Mouse (Mus musculus) embryonic facial prominence, embryonic 14.5 days (tissue): Measurements from ENCODE around the gene Cd82. TPM values are rescaled to one million over a fixed set of nuclear protein-coding genes. Genes with fewer than 3 reads are reported as not detected.

Source experiments
- ATAC-seq: fragments of 200-750 bp; cut with Nextera tagmentation; 2 replicates; pipeline ENCODE4 v1.8.0; 2017; ENCODE audit warnings: low read depth, moderate number of reproducible peaks, moderate TSS enrichment
- DNase-seq: peaks from one replicate; pipeline ENCODE4 v3.0.0-alpha.2; 2015; ENCODE audit warnings: low spot score
- H3K27ac ChIP-seq: fragments of 300-500 bp; sonication (generic); replicated peaks from 2 replicates; pipeline ENCODE4 v1.5.1; 2014; ENCODE audit warnings: low read depth, mild to moderate bottlenecking, low read length, moderate library complexity
- H3K27me3 ChIP-seq: fragments of 300-500 bp; sonication (generic); replicated peaks from 2 replicates; pipeline ENCODE4 v1.6.1; 2014; ENCODE audit warnings: low read length; ENCODE audit not compliant: control insufficient read depth, insufficient read depth
- H3K36me3 ChIP-seq: fragments of 300-500 bp; sonication (generic); 2 replicates; pipeline ENCODE4 v1.6.1; 2014; ENCODE audit warnings: low read length, mixed read lengths; ENCODE audit not compliant: control insufficient read depth, insufficient read depth
- H3K4me1 ChIP-seq: fragments of 300-500 bp; sonication (generic); 2 replicates; pipeline ENCODE4 v1.6.1; 2014; ENCODE audit warnings: antibody characterized with exemption, low read length; ENCODE audit not compliant: control insufficient read depth, insufficient read depth
- H3K4me2 ChIP-seq: fragments of 300-500 bp; sonication (generic); 2 replicates; pipeline ENCODE4 v1.6.1; 2014; ENCODE audit warnings: low read depth, mild to moderate bottlenecking, low read length, moderate library complexity, mixed read lengths
- H3K4me3 ChIP-seq: fragments of 300-500 bp; sonication (generic); 2 replicates; pipeline ENCODE4 v1.5.1; 2014; ENCODE audit warnings: low read depth, mild to moderate bottlenecking, low read length
- H3K9ac ChIP-seq: fragments of 300-500 bp; sonication (generic); 2 replicates; pipeline ENCODE4 v1.6.1; 2014; ENCODE audit warnings: low read depth, mild to moderate bottlenecking, low read length, moderate library complexity, mixed read lengths
- H3K9me3 ChIP-seq: fragments of 300-500 bp; sonication (generic); 2 replicates; pipeline ENCODE4 v1.6.1; 2016; ENCODE audit warnings: low read length; ENCODE audit not compliant: control insufficient read depth
- WGBS: fragments of 180-500 bp; shearing (Covaris S2); extraction: QIAGEN DNeasy Blood & Tissue Kit; methylation state at CpG from one replicate; pipeline ENCODE4 v1.1.7; 2014; 5-methylcytosine and 5-hydroxymethylcytosine counted together
- polyA plus RNA-seq: library from polyadenylated mRNA; unstranded; fragments of >200 nt; fragmentation: Nextera tagmentation; extraction: Ambion mirVana; gene quantifications from 2 replicates; pipeline ENCODE4 v1.2.1, GENCODE M21; 2014

The Cd82 gene
- polyA plus RNA-seq, 1 experiment from 2014 or later = 46.9 TPM

GRCm38 (mm10) chr2:93432600-93433389, 30.1 kb downstream of the Cd82 start:
- Histone ChIP-seq H3K27me3 (no peaks in the 10 kb centered on the region), H3K4me2 (no peak overlapping the region), H3K9ac (no peak overlapping the region), H3K9me3 (no peaks in the 10 kb centered on the region), H3K36me3 (no peaks in the 10 kb centered on the region), H3K4me3 (no peak overlapping the region), H3K27ac (no peak overlapping the region), H3K4me1 (peaks cover 14% of the 10 kb centered on the region)
- WGBS = 78% methylated on average over 6 of the region's 6 CpGs
- no peak for DNase-seq
- ATAC-seq = peak; percentile 30; the same call in 1 of the 2 replicates

- Histone ChIP-seq H3K9me3 (no peaks in the 10 kb centered on the region), H3K36me3 (no peaks in the 10 kb centered on the region), H3K27me3 (no peaks in the 10 kb centered on the region), H3K27ac (no peak overlapping the region), H3K4me1 (peaks cover 3% of the 10 kb centered on the region; the same call in 1 of the 2 replicates), H3K4me3 (no peak overlapping the region), H3K9ac (no peak overlapping the region), H3K4me2 (no peak overlapping the region)
- 49% methylated on average over 5 of the region's 5 CpGs for WGBS
- DNase-seq = no peak
- ATAC-seq = no peak; the same call in 1 of the 2 replicates
These were observed 31.2 kb downstream of the Cd82 start for GRCm38 (mm10) chr2:93431575-93432325.

- Histone ChIP-seq H3K27me3 (no peaks in the 10 kb centered on the region), H3K27ac (no peak overlapping the region), H3K9ac (no peak overlapping the region), H3K36me3 (no peaks in the 10 kb centered on the region), H3K4me3 (no peak overlapping the region), H3K4me1 (no peaks in the 10 kb centered on the region), H3K4me2 (no peak overlapping the region), H3K9me3 (no peaks in the 10 kb centered on the region)
- DNase-seq (no peak), ATAC-seq (no peak)
- WGBS = 75% methylated on average over 5 of the region's 5 CpGs
These were observed 31.9 kb downstream of the Cd82 start for GRCm38 (mm10) chr2:93430993-93431392.

- Histone ChIP-seq H3K4me3 (no peak overlapping the region), H3K4me2 (no peak overlapping the region), H3K36me3 (no peaks in the 10 kb centered on the region), H3K9me3 (no peaks in the 10 kb centered on the region), H3K27ac (no peak overlapping the region), H3K9ac (no peak overlapping the region), H3K4me1 (no peaks in the 10 kb centered on the region), H3K27me3 (no peaks in the 10 kb centered on the region)
- 51% methylated on average over 11 of the region's 11 CpGs for WGBS
- no peak for DNase-seq
- ATAC-seq = no peak
These were observed 34.9 kb downstream of the Cd82 start for GRCm38 (mm10) chr2:93428004-93428531.

- H3K36me3 ChIP-seq = no peaks in the 10 kb centered on the region
- no peaks in the 10 kb centered on the region for H3K9me3 ChIP-seq
- H3K4me2 ChIP-seq = no peak overlapping the region
- DNase-seq = no peak
- no peak overlapping the region for H3K27ac ChIP-seq
- WGBS = 57% methylated on average over 8 of the region's 8 CpGs
- H3K4me1 ChIP-seq = no peaks in the 10 kb centered on the region
- no peak overlapping the region for H3K9ac ChIP-seq
- no peak overlapping the region for H3K4me3 ChIP-seq
- H3K27me3 ChIP-seq = no peaks in the 10 kb centered on the region
- no peak for ATAC-seq
These were observed 35.8 kb downstream of the Cd82 start for GRCm38 (mm10) chr2:93427000-93427715.

GRCm38 (mm10) chr2:93425810-93426209, 37.1 kb downstream of the Cd82 start:
- no peak overlapping the region for H3K4me2 ChIP-seq
- no peak overlapping the region for H3K9ac ChIP-seq
- WGBS = 35% methylated on average over 4 of the region's 4 CpGs
- no peak overlapping the region; the same call in 1 of the 2 replicates for H3K27ac ChIP-seq
- H3K4me1 ChIP-seq = no peaks in the 10 kb centered on the region
- no peak overlapping the region for H3K4me3 ChIP-seq
- peak; percentile 53; the same call in 1 of the 2 replicates for ATAC-seq
- H3K9me3 ChIP-seq = no peaks in the 10 kb centered on the region
- no peaks in the 10 kb centered on the region for H3K36me3 ChIP-seq
- peak; percentile 58 for DNase-seq
- H3K27me3 ChIP-seq = no peaks in the 10 kb centered on the region

- 75% methylated on average over 9 of the region's 9 CpGs for WGBS
- DNase-seq (no peak), ATAC-seq (no peak)
- Histone ChIP-seq H3K27me3 (no peaks in the 10 kb centered on the region), H3K9ac (no peak overlapping the region), H3K27ac (no peak overlapping the region), H3K4me1 (no peaks in the 10 kb centered on the region), H3K4me2 (no peak overlapping the region), H3K4me3 (no peak overlapping the region), H3K36me3 (no peaks in the 10 kb centered on the region), H3K9me3 (no peaks in the 10 kb centered on the region)
These were observed 38.5 kb downstream of the Cd82 start for GRCm38 (mm10) chr2:93424307-93424984.

GRCm38 (mm10) chr2:93421320-93421719, 41.6 kb downstream of the Cd82 start:
- Histone ChIP-seq H3K9ac (no peak overlapping the region), H3K27me3 (no peaks in the 10 kb centered on the region), H3K4me2 (no peak overlapping the region), H3K4me1 (no peaks in the 10 kb centered on the region), H3K4me3 (no peak overlapping the region), H3K36me3 (no peaks in the 10 kb centered on the region), H3K9me3 (no peaks in the 10 kb centered on the region), H3K27ac (no peak overlapping the region)
- ATAC-seq (no peak; the same call in 1 of the 2 replicates), DNase-seq (peak; percentile 78)
- WGBS = 36% methylated on average over 7 of the region's 7 CpGs
